8 mouse cellular contexts compared by ENCODE assay signal in the genomic region with DNA sequence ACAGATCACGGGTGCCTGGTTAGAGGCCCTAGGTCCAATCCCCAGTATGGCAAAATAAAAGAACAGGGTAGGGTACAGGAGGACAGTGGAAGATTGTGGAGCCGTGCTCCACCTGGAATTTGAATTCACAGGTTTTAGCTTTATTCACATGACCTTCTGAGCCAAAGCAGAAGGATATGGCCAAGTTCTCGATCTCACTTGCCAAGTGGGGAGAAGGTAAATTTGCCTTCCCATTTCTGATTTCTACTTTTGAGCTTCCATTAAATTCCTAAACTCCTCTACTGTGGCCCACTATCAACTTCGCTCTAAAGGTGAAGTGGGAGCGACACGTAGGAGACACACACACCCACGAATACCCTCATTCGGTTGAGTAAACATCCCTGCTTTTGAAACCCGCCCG. TPM values are rescaled to one million over a fixed set of nuclear protein-coding genes. Genes with fewer than 3 reads are reported as not detected.
DNase-seq lines count a peak whose midpoint lies in the region; ATAC-seq and TF ChIP-seq lines count a peak whose summit lies in the region.

No protein-coding gene starts in this region.

- TF ChIP-seq CTCF in kidney, adult 2 months (conservative IDR thresholded peaks at IDR 0.05; ENCODE audit: insufficient read depth, insufficient read length, low read depth, low read length), result no peak
- TF ChIP-seq CTCF in bone marrow, adult 2 months (IDR thresholded peaks at IDR 0.05; ENCODE audit: control insufficient read depth, insufficient read depth, low read length), result no peak

- H3K4me3 ChIP-seq in kidney, adult 2 months (ENCODE audit: insufficient read depth, low read depth, low read length), result peak overlapping the region; percentile 95
- peak overlapping the region; percentile 94 for H3K4me3 ChIP-seq in bone marrow, adult 2 months (replicated peaks; ENCODE audit: control insufficient read depth, low read depth, low read length)
- H3K4me3 ChIP-seq in hindbrain, embryonic 11.5 days (ENCODE audit: low read depth, low read length), result peak overlapping the region; percentile 74
- H3K4me3 ChIP-seq in midbrain, embryonic 11.5 days (ENCODE audit: low read depth, low read length), result peak overlapping the region; percentile 89

- DNase-seq in kidney, adult 2 months, result peak; percentile 19
- no peak for DNase-seq in kidney, adult 11 months
- no peak for DNase-seq in hindbrain, embryonic 11.5 days (ENCODE audit: low spot score)
- no peak for DNase-seq in midbrain, embryonic 11.5 days (ENCODE audit: low spot score, missing footprints)
- DNase-seq in T-cell, adult 2 months (ENCODE audit: low spot score), result no peak
- no peak for DNase-seq in gastrocnemius, adult 18-20 months (ENCODE audit: low spot score)
- DNase-seq in adrenal gland, postnatal 25 days, result no peak

- peak overlapping the region; percentile 73 for H3K4me2 ChIP-seq in hindbrain, embryonic 11.5 days (replicated peaks; ENCODE audit: low read depth, low read length)
- H3K4me2 ChIP-seq in midbrain, embryonic 11.5 days, result peak overlapping the region; percentile 71

- no peaks in the 10 kb centered on the region for H3K9me3 ChIP-seq in hindbrain, embryonic 11.5 days (ENCODE audit: control insufficient read depth, low read length)
- H3K9me3 ChIP-seq in midbrain, embryonic 11.5 days (ENCODE audit: control insufficient read depth, low read length), result no peaks in the 10 kb centered on the region

- TF ChIP-seq POLR2A in kidney, adult 2 months (IDR thresholded peaks at IDR 0.05; ENCODE audit: low read depth, low read length), result no peak
- no peak for TF ChIP-seq POLR2A in bone marrow, adult 2 months (IDR thresholded peaks at IDR 0.05; ENCODE audit: borderline replicate concordance, control insufficient read depth, low read depth, low read length)

- no peaks in the 10 kb centered on the region for H3K36me3 ChIP-seq in kidney, adult 2 months (ENCODE audit: control insufficient read depth, insufficient read depth, low read length)
- H3K36me3 ChIP-seq in hindbrain, embryonic 11.5 days (ENCODE audit: control insufficient read depth, insufficient read depth, low read length), result 0 out of 2 replicates have a peak, but pooled peaks cover 3% of the 10 kb centered on the region
- H3K36me3 ChIP-seq in midbrain, embryonic 11.5 days (ENCODE audit: control insufficient read depth, insufficient read depth, low read length), result peaks cover 7% of the 10 kb centered on the region; the same call in 1 of the 2 replicates

- H3K9ac ChIP-seq in hindbrain, embryonic 11.5 days (ENCODE audit: low read depth, low read length), result peak overlapping the region; percentile 88
- H3K9ac ChIP-seq in midbrain, embryonic 11.5 days (ENCODE audit: low read length), result peak overlapping the region; percentile 93

- peaks cover 28% of the 10 kb centered on the region for H3K4me1 ChIP-seq in kidney, adult 2 months (ENCODE audit: control insufficient read depth, insufficient read depth, low read length)
- H3K4me1 ChIP-seq in bone marrow, adult 2 months (ENCODE audit: control insufficient read depth, insufficient read depth, low read length), result no peaks in the 10 kb centered on the region; the same call in 1 of the 2 replicates
- peaks cover 8% of the 10 kb centered on the region for H3K4me1 ChIP-seq in hindbrain, embryonic 11.5 days (replicated peaks; ENCODE audit: control insufficient read depth, insufficient read depth, low read length)
- peaks cover 37% of the 10 kb centered on the region for H3K4me1 ChIP-seq in midbrain, embryonic 11.5 days (ENCODE audit: control insufficient read depth, insufficient read depth, low read length)

- no peak for ATAC-seq in hindbrain, embryonic 11.5 days (ENCODE audit: low FRiP score)
- ATAC-seq in midbrain, embryonic 11.5 days (ENCODE audit: low FRiP score), result no peak

- WGBS in kidney, adult 2 months, result 3% methylated on average over 10 of the region's 10 CpGs
- 5% methylated on average over 10 of the region's 10 CpGs for WGBS in bone marrow, adult 2 months
- WGBS in hindbrain, embryonic 11.5 days, result 19% methylated on average over 10 of the region's 10 CpGs
- 17% methylated on average over 10 of the region's 10 CpGs for WGBS in midbrain, embryonic 11.5 days

- peak overlapping the region; percentile 94 for H3K27ac ChIP-seq in kidney, adult 2 months (ENCODE audit: insufficient read depth, low read depth, low read length)
- H3K27ac ChIP-seq in bone marrow, adult 2 months (ENCODE audit: control insufficient read depth, insufficient read depth, low read depth, low read length, poor library complexity), result peak overlapping the region; percentile 97
- peak overlapping the region; percentile 96; the same call in 1 of the 2 replicates for H3K27ac ChIP-seq in hindbrain, embryonic 11.5 days (ENCODE audit: low read depth, low read length)
- H3K27ac ChIP-seq in midbrain, embryonic 11.5 days (ENCODE audit: low read depth, low read length), result peak overlapping the region; percentile 95

- H3K27me3 ChIP-seq in kidney, adult 2 months (replicated peaks; ENCODE audit: control insufficient read depth, insufficient read depth, low read length), result no peaks in the 10 kb centered on the region
- no peaks in the 10 kb centered on the region for H3K27me3 ChIP-seq in hindbrain, embryonic 11.5 days (ENCODE audit: control insufficient read depth, insufficient read depth, low read length)
- H3K27me3 ChIP-seq in midbrain, embryonic 11.5 days (ENCODE audit: control insufficient read depth, insufficient read depth, low read length), result no peaks in the 10 kb centered on the region

RNA-seq across cellular contexts. Expression of a gene that starts 0.9 kb away (rescaled TPM):
- 230 and 252 TPM in 2 replicates for polyA plus RNA-seq in kidney, adult 2 months (2012; rRNA removed)
- polyA plus RNA-seq in bone marrow, adult 2 months (2011; ENCODE audit: insufficient read depth, insufficient read length, low replicate concordance, missing spikeins), result 36.7 and 54.1 TPM in 2 replicates
- 27.9 and 35.2 TPM in 2 replicates for polyA plus RNA-seq in hindbrain, embryonic 11.5 days (2014; fragmentation: Nextera tagmentation; extraction: Ambion mirVana)
- polyA plus RNA-seq in midbrain, embryonic 11.5 days (2014; fragmentation: Nextera tagmentation; extraction: Ambion mirVana), result 31.7 and 35.2 TPM in 2 replicates
- 100 to 1,000 TPM; 460 to 570 TPM for total RNA-seq in gastrocnemius, adult 18-20 months (2021)
- total RNA-seq in adrenal gland, postnatal 25 days (2021), result 492 and 601 TPM in 2 replicates

RNA-seq across cellular contexts. Expression of a gene that starts 20.8 kb away (rescaled TPM):
- polyA plus RNA-seq in kidney, adult 2 months (2012; rRNA removed), result 56.2 and 61.6 TPM in 2 replicates
- 6.0 and 19.2 TPM in 2 replicates for polyA plus RNA-seq in bone marrow, adult 2 months (2011; ENCODE audit: insufficient read depth, insufficient read length, low replicate concordance, missing spikeins)
- polyA plus RNA-seq in hindbrain, embryonic 11.5 days (2014; fragmentation: Nextera tagmentation; extraction: Ambion mirVana), result 49.6 and 62.8 TPM in 2 replicates
- polyA plus RNA-seq in midbrain, embryonic 11.5 days (2014; fragmentation: Nextera tagmentation; extraction: Ambion mirVana), result 47.5 and 51.1 TPM in 2 replicates
- 10 to 100 TPM; 26.7 to 27.7 TPM for total RNA-seq in gastrocnemius, adult 18-20 months (2021)
- total RNA-seq in adrenal gland, postnatal 25 days (2021), result 58.0 and 59.0 TPM in 2 replicates

RNA-seq across cellular contexts. Expression of a gene that starts 40.0 kb away (rescaled TPM):
- polyA plus RNA-seq in kidney, adult 2 months (2012; rRNA removed), result 17.9 and 18.7 TPM in 2 replicates
- 43.1 and 60.2 TPM in 2 replicates for polyA plus RNA-seq in bone marrow, adult 2 months (2011; ENCODE audit: insufficient read depth, insufficient read length, low replicate concordance, missing spikeins)
- polyA plus RNA-seq in hindbrain, embryonic 11.5 days (2014; fragmentation: Nextera tagmentation; extraction: Ambion mirVana), result 147 and 158 TPM in 2 replicates
- 167 and 169 TPM in 2 replicates for polyA plus RNA-seq in midbrain, embryonic 11.5 days (2014; fragmentation: Nextera tagmentation; extraction: Ambion mirVana)
- 10 to 100 TPM; 34.2 to 36.1 TPM for total RNA-seq in gastrocnemius, adult 18-20 months (2021)
- 78.9 and 98.0 TPM in 2 replicates for total RNA-seq in adrenal gland, postnatal 25 days (2021)

RNA-seq across cellular contexts. Expression of a gene that starts 51.5 kb away (rescaled TPM):
- polyA plus RNA-seq in kidney, adult 2 months (2012; rRNA removed), result 13.2 and 13.7 TPM in 2 replicates
- 27.5 and 37.0 TPM in 2 replicates for polyA plus RNA-seq in bone marrow, adult 2 months (2011; ENCODE audit: insufficient read depth, insufficient read length, low replicate concordance, missing spikeins)
- polyA plus RNA-seq in hindbrain, embryonic 11.5 days (2014; fragmentation: Nextera tagmentation; extraction: Ambion mirVana), result 13.8 and 14.4 TPM in 2 replicates
- 15.3 and 18.8 TPM in 2 replicates for polyA plus RNA-seq in midbrain, embryonic 11.5 days (2014; fragmentation: Nextera tagmentation; extraction: Ambion mirVana)
- 10 to 100 TPM in 1 of 2 experiments, 1 to 10 TPM in 1; 9.6 to 10.3 TPM for total RNA-seq in gastrocnemius, adult 18-20 months (2021)
- total RNA-seq in adrenal gland, postnatal 25 days (2021), result 32.1 and 34.6 TPM in 2 replicates
